Mouse (Mus musculus) midbrain, postnatal 0 days (tissue): ENCODE measurements at regions not wholly inside any gene's neighbourhood (a gene's known extent, or its start where the extent isn't known, plus 50 kb on each side); places are given as distances from the start of the nearest gene placed in this dataset.

ENCODE experiments used
- ATAC-seq: fragments of 200-750 bp; cut with Nextera tagmentation; 2 replicates; pipeline ENCODE4 v1.8.0; 2017; ENCODE audit warnings: moderate number of reproducible peaks, mild to moderate bottlenecking, moderate TSS enrichment, moderate library complexity; ENCODE audit not compliant: low FRiP score
- DNase-seq: peaks from one replicate; pipeline ENCODE4 v3.0.0-alpha.2; 2015; ENCODE audit warnings: low spot score
- H3K27ac ChIP-seq: fragments of 300-500 bp; sonication (generic); 2 replicates; pipeline ENCODE4 v1.5.1; 2014; ENCODE audit warnings: low read depth, mild to moderate bottlenecking, low read length, mixed read lengths
- H3K27me3 ChIP-seq: fragments of 300-500 bp; sonication (generic); 2 replicates; pipeline ENCODE4 v1.6.1; 2014; ENCODE audit warnings: low read length, control low read depth, mixed read lengths; ENCODE audit not compliant: insufficient read depth
- H3K36me3 ChIP-seq: fragments of 300-500 bp; sonication (generic); 2 replicates; pipeline ENCODE4 v1.6.1; 2014; ENCODE audit warnings: low read length, control low read depth, mixed read lengths; ENCODE audit not compliant: insufficient read depth
- H3K4me1 ChIP-seq: fragments of 300-500 bp; sonication (generic); 2 replicates; pipeline ENCODE4 v1.6.1; 2014; ENCODE audit warnings: mild to moderate bottlenecking, control low read depth, antibody characterized with exemption, low read length, mixed read lengths; ENCODE audit not compliant: insufficient read depth
- H3K4me2 ChIP-seq: fragments of 300-500 bp; sonication (generic); 2 replicates; pipeline ENCODE4 v1.6.1; 2014; ENCODE audit warnings: low read depth, mild to moderate bottlenecking, low read length, mixed read lengths; ENCODE audit not compliant: poor library complexity, severe bottlenecking
- H3K4me3 ChIP-seq: fragments of 300-500 bp; sonication (generic); 2 replicates; pipeline ENCODE4 v1.5.1; 2014; ENCODE audit warnings: low read depth, mild to moderate bottlenecking, low read length, moderate library complexity
- H3K9ac ChIP-seq: fragments of 300-500 bp; sonication (generic); replicated peaks from 2 replicates; pipeline ENCODE4 v1.6.1; 2014; ENCODE audit warnings: mild to moderate bottlenecking, low read length, moderate library complexity, mixed read lengths; ENCODE audit not compliant: poor library complexity, severe bottlenecking
- H3K9me3 ChIP-seq: fragments of 300-500 bp; sonication (generic); 2 replicates; pipeline ENCODE4 v1.6.1; 2016; ENCODE audit warnings: low read length, control low read depth
- CTCF ChIP-seq: IDR thresholded peaks from 2 replicates; pipeline ENCODE4 v1.5.1; 2016; ENCODE audit warnings: antibody characterized with exemption, mild to moderate bottlenecking
- WGBS: fragments of 180-500 bp; shearing (Covaris S2); extraction: QIAGEN DNeasy Blood & Tissue Kit; methylation state at CpG from one replicate; pipeline ENCODE4 v1.1.7; 2014; 5-methylcytosine and 5-hydroxymethylcytosine counted together

DNA sequence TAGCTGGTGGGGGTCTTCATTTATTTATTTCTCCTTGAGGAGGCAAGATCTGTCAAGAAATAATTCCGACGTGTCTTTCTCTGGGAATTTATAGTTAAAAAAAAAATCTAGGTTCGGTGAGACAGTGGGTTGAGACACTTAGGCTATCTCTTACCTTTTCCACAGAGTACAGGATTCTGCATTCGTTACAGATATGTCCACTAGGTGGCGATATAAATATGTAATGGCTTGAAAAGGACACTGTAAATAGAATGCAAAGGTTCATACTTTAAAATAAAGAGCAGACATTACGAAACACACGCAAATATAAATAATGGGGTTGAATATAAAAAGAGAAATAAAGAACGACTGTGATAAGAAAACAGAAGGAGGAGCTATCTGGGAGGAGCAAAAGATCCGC, 517.5 kb downstream of the Cps1 start:
- Histone ChIP-seq H3K4me1 (no peaks in the 10 kb centered on the region), H3K4me2 (no peak overlapping the region), H3K27ac (no peak overlapping the region), H3K9me3 (no peaks in the 10 kb centered on the region), H3K27me3 (no peaks in the 10 kb centered on the region), H3K36me3 (no peaks in the 10 kb centered on the region), H3K9ac (no peak overlapping the region), H3K4me3 (no peak overlapping the region)
- TF ChIP-seq CTCF, result peak; percentile 86
- WGBS, result 16% methylated on average over 9 of the region's 9 CpGs
- no peak for ATAC-seq
- peak; percentile 84 for DNase-seq

GRCm38 (mm10) chr1:67640766-67641165, 517.9 kb downstream of the Cps1 start:
- H3K9me3 ChIP-seq, result no peaks in the 10 kb centered on the region
- H3K27ac ChIP-seq, result no peak overlapping the region
- H3K27me3 ChIP-seq, result no peaks in the 10 kb centered on the region
- no peaks in the 10 kb centered on the region for H3K4me1 ChIP-seq
- H3K4me3 ChIP-seq, result no peak overlapping the region
- no peaks in the 10 kb centered on the region for H3K36me3 ChIP-seq
- 55% methylated on average over 6 of the region's 6 CpGs for WGBS
- DNase-seq (no peak), ATAC-seq (no peak)
- H3K9ac ChIP-seq, result no peak overlapping the region
- H3K4me2 ChIP-seq, result no peak overlapping the region
- no peak for TF ChIP-seq CTCF

DNA sequence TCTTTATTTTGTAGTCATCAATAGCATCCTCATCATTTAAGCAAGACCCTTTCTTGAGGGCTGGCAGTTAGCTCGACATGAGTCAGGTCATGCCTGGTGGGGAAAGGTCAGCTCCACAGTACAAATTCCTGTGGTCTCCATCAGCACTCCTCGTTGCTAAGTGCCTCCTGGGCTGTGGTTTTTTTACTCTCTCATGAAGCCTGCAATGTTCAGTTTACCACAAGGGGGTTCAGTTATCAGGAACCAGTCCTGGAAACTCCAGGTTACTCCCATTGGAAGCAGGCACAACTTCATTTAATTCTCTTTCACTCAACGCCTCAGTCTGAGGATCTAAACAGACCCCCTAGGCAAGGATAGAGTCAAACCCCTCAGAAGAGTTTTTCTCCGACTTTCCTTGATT, 520.8 kb downstream of the Cps1 start:
- Histone ChIP-seq H3K27ac (no peak overlapping the region), H3K9me3 (no peaks in the 10 kb centered on the region), H3K36me3 (no peaks in the 10 kb centered on the region), H3K9ac (no peak overlapping the region), H3K4me2 (no peak overlapping the region), H3K4me1 (no peaks in the 10 kb centered on the region), H3K27me3 (no peaks in the 10 kb centered on the region), H3K4me3 (no peak overlapping the region)
- WGBS, result 49% methylated on average over 4 of the region's 4 CpGs
- TF ChIP-seq CTCF, result no peak; the same call in 1 of the 2 replicates
- DNase-seq (no peak), ATAC-seq (no peak)
